Mouse (Mus musculus): Measurements from ENCODE around the gene Bicd2. TPM values are rescaled to one million over a fixed set of nuclear protein-coding genes. Genes with fewer than 3 reads are reported as not detected.

The Bicd2 gene
- polyA plus RNA-seq, 1 experiment from 2014 or later: 37.1 TPM

- WGBS: 25% methylated on average over 4 of the region's 4 CpGs
- DNase-seq (ENCODE audit: low spot score): no peak
- no peak for ATAC-seq (ENCODE audit: insufficient read depth, low FRiP score, low TSS enrichment)
These were observed 80.6 kb downstream of the Bicd2 start for GRCm38 (mm10) chr13:49421959-49422358.

GRCm38 (mm10) chr13:49426736-49427135 is 85.4 kb downstream of the Bicd2 start:
- no peak overlapping the region for H3K27ac ChIP-seq (ENCODE audit: low read depth, low read length)
- no peaks in the 10 kb centered on the region for H3K9me3 ChIP-seq (ENCODE audit: control insufficient read depth, low read length)
- no peak overlapping the region for H3K9ac ChIP-seq (ENCODE audit: low read length)
- H3K4me2 ChIP-seq (ENCODE audit: low read depth): no peak overlapping the region
- no peaks in the 10 kb centered on the region for H3K27me3 ChIP-seq (ENCODE audit: control insufficient read depth, insufficient read depth, low read length)
- ATAC-seq (ENCODE audit: insufficient read depth, low FRiP score, low TSS enrichment) (no peak), DNase-seq (ENCODE audit: low spot score) (no peak)
- no peak overlapping the region for H3K4me3 ChIP-seq (ENCODE audit: low read depth, low read length)
- H3K4me1 ChIP-seq (ENCODE audit: control insufficient read depth, insufficient read depth, low read length): peaks cover 8% of the 10 kb centered on the region
- 90% methylated on average over 3 of the region's 3 CpGs for WGBS
- H3K36me3 ChIP-seq (ENCODE audit: control insufficient read depth, insufficient read depth, low read length): no peaks in the 10 kb centered on the region

More at GRCm38 (mm10) chr13:49421959-49422358, 80.6 kb downstream of the Bicd2 start:
- Histone ChIP-seq H3K4me1 (ENCODE audit: control insufficient read depth, insufficient read depth, low read length) (peaks cover 11% of the 10 kb centered on the region), H3K4me3 (ENCODE audit: low read depth, low read length) (peak overlapping the region; percentile 86), H3K27me3 (ENCODE audit: control insufficient read depth, insufficient read depth, low read length) (no peaks in the 10 kb centered on the region), H3K27ac (ENCODE audit: low read depth, low read length) (no peak overlapping the region), H3K9ac (ENCODE audit: low read length) (peak overlapping the region; percentile 75), H3K4me2 (ENCODE audit: low read depth) (peak overlapping the region; percentile 93), H3K9me3 (ENCODE audit: control insufficient read depth, low read length) (no peaks in the 10 kb centered on the region), H3K36me3 (ENCODE audit: control insufficient read depth, insufficient read depth, low read length) (no peaks in the 10 kb centered on the region)

- H3K4me3 ChIP-seq (ENCODE audit: low read depth, low read length): no peak overlapping the region
- H3K27me3 ChIP-seq (ENCODE audit: control insufficient read depth, insufficient read depth, low read length): no peaks in the 10 kb centered on the region
- ATAC-seq (ENCODE audit: insufficient read depth, low FRiP score, low TSS enrichment): no peak
- H3K9me3 ChIP-seq (ENCODE audit: control insufficient read depth, low read length): no peaks in the 10 kb centered on the region
- no peak overlapping the region for H3K4me2 ChIP-seq (ENCODE audit: low read depth)
- no peaks in the 10 kb centered on the region for H3K4me1 ChIP-seq (ENCODE audit: control insufficient read depth, insufficient read depth, low read length)
- no peak overlapping the region for H3K27ac ChIP-seq (ENCODE audit: low read depth, low read length)
- 86% methylated on average over 1 of the region's 1 CpGs for WGBS
- no peak for DNase-seq (ENCODE audit: low spot score)
- no peaks in the 10 kb centered on the region for H3K36me3 ChIP-seq (ENCODE audit: control insufficient read depth, insufficient read depth, low read length)
- no peak overlapping the region for H3K9ac ChIP-seq (ENCODE audit: low read length)
These were observed 86.8 kb downstream of the Bicd2 start for GRCm38 (mm10) chr13:49428042-49428675.

- Histone ChIP-seq H3K4me3 (ENCODE audit: low read depth, low read length) (no peak overlapping the region), H3K4me1 (ENCODE audit: control insufficient read depth, insufficient read depth, low read length) (no peaks in the 10 kb centered on the region), H3K4me2 (ENCODE audit: low read depth) (no peak overlapping the region), H3K9me3 (ENCODE audit: control insufficient read depth, low read length) (no peaks in the 10 kb centered on the region), H3K27me3 (ENCODE audit: control insufficient read depth, insufficient read depth, low read length) (no peaks in the 10 kb centered on the region), H3K9ac (ENCODE audit: low read length) (no peak overlapping the region), H3K27ac (ENCODE audit: low read depth, low read length) (no peak overlapping the region), H3K36me3 (ENCODE audit: control insufficient read depth, insufficient read depth, low read length) (0 out of 2 replicates have a peak, but pooled peaks cover 2% of the 10 kb centered on the region)
- WGBS: 86% methylated on average over 4 of the region's 4 CpGs
- no peak for DNase-seq (ENCODE audit: low spot score)
- ATAC-seq (ENCODE audit: insufficient read depth, low FRiP score, low TSS enrichment): no peak
These were observed 89.1 kb downstream of the Bicd2 start for GRCm38 (mm10) chr13:49430529-49430928.

- Histone ChIP-seq H3K36me3 (ENCODE audit: control insufficient read depth, insufficient read depth, low read length) (0 out of 2 replicates have a peak, but pooled peaks cover 2% of the 10 kb centered on the region), H3K4me1 (ENCODE audit: control insufficient read depth, insufficient read depth, low read length) (no peaks in the 10 kb centered on the region)
- WGBS: 90% methylated on average over 2 of the region's 2 CpGs
These were observed 92.1 kb downstream of the Bicd2 start for GRCm38 (mm10) chr13:49433268-49434029.

GRCm38 (mm10) chr13:49435745-49436144 is 94.4 kb downstream of the Bicd2 start:
- Histone ChIP-seq H3K9ac (ENCODE audit: low read length) (no peak overlapping the region), H3K36me3 (ENCODE audit: control insufficient read depth, insufficient read depth, low read length) (0 out of 2 replicates have a peak, but pooled peaks cover 2% of the 10 kb centered on the region), H3K27ac (ENCODE audit: low read depth, low read length) (no peak overlapping the region), H3K27me3 (ENCODE audit: control insufficient read depth, insufficient read depth, low read length) (no peaks in the 10 kb centered on the region), H3K4me3 (ENCODE audit: low read depth, low read length) (no peak overlapping the region), H3K4me1 (ENCODE audit: control insufficient read depth, insufficient read depth, low read length) (no peaks in the 10 kb centered on the region), H3K4me2 (ENCODE audit: low read depth) (no peak overlapping the region), H3K9me3 (ENCODE audit: control insufficient read depth, low read length) (no peaks in the 10 kb centered on the region)
- DNase-seq (ENCODE audit: low spot score) (no peak), ATAC-seq (ENCODE audit: insufficient read depth, low FRiP score, low TSS enrichment) (no peak)
- WGBS: 87% methylated on average over 1 of the region's 1 CpGs

More at GRCm38 (mm10) chr13:49433268-49434029, 92.1 kb downstream of the Bicd2 start:
- Histone ChIP-seq H3K9me3 (ENCODE audit: control insufficient read depth, low read length) (no peaks in the 10 kb centered on the region), H3K4me3 (ENCODE audit: low read depth, low read length) (no peak overlapping the region), H3K27ac (ENCODE audit: low read depth, low read length) (no peak overlapping the region), H3K9ac (ENCODE audit: low read length) (no peak overlapping the region), H3K4me2 (ENCODE audit: low read depth) (no peak overlapping the region), H3K27me3 (ENCODE audit: control insufficient read depth, insufficient read depth, low read length) (no peaks in the 10 kb centered on the region)
- DNase-seq (ENCODE audit: low spot score) (no peak), ATAC-seq (ENCODE audit: insufficient read depth, low FRiP score, low TSS enrichment) (no peak)

- Histone ChIP-seq H3K27ac (ENCODE audit: low read depth, low read length) (no peak overlapping the region), H3K36me3 (ENCODE audit: control insufficient read depth, insufficient read depth, low read length) (0 out of 2 replicates have a peak, but pooled peaks cover 2% of the 10 kb centered on the region), H3K9me3 (ENCODE audit: control insufficient read depth, low read length) (no peaks in the 10 kb centered on the region), H3K4me1 (ENCODE audit: control insufficient read depth, insufficient read depth, low read length) (no peaks in the 10 kb centered on the region), H3K27me3 (ENCODE audit: control insufficient read depth, insufficient read depth, low read length) (no peaks in the 10 kb centered on the region), H3K4me3 (ENCODE audit: low read depth, low read length) (no peak overlapping the region), H3K4me2 (ENCODE audit: low read depth) (no peak overlapping the region), H3K9ac (ENCODE audit: low read length) (no peak overlapping the region)
- 79% methylated on average over 4 of the region's 4 CpGs for WGBS
- ATAC-seq (ENCODE audit: insufficient read depth, low FRiP score, low TSS enrichment): no peak
- no peak for DNase-seq (ENCODE audit: low spot score)
These were observed 94.8 kb downstream of the Bicd2 start for GRCm38 (mm10) chr13:49436170-49436569.

Data from neural tube, embryonic 11.5 days (tissue).